Comparison of ENCODE assay signal across 39 mouse cellular contexts in the genomic region with DNA sequence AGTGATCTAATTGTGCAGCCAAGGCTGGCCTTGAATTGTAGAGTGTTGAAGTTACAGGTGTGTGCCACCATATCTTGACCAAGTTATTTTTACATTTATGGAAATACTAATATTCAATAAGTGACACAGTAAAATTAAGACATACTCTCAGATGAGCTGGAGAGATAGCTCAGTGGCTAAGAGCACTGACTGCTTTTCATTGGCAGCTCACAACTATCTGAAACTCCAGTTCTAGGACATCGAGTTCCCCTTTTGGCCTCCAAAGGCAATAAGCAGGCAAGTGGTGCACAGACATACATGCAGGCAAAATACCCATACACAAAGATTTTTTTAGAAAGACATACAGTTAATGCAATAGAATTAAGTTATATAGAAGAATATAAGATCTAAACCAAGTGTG. TPM values are rescaled to one million over a fixed set of nuclear protein-coding genes. Genes with fewer than 3 reads are reported as not detected.
"Had no signal": no experiment of that assay in that cellular context is flagged by ENCODE, and none has a peak within 500 bp of the region (broad histone marks: within the 10 kb centered on the region; RNA-seq: fewer than 3 reads in every experiment).

No protein-coding gene starts in this region.

- H3K4me2 ChIP-seq: limb, embryonic 12.5 days; limb, embryonic 13.5 days; limb, embryonic 15.5 days; liver, embryonic 11.5 days; liver, embryonic 12.5 days; liver, embryonic 13.5 days; liver, embryonic 15.5 days; lung, embryonic 14.5 days; lung, embryonic 15.5 days; midbrain, embryonic 11.5 days; midbrain, embryonic 12.5 days; midbrain, embryonic 13.5 days; midbrain, embryonic 15.5 days; neural tube, embryonic 12.5 days had no signal

- DNase-seq: left cerebral cortex, postnatal 4 days; liver; liver, embryonic 13.5 days; liver, postnatal 0 days; lung, adult 18-20 months; lung, adult 2 months; lung, embryonic 14.5 days; lung, postnatal 10 days; lung, postnatal 14 days; lung, postnatal 36 days; lung, postnatal 4 days; midbrain, embryonic 14.5 days had no signal

- H3K4me3 ChIP-seq: limb, embryonic 10.5 days; limb, embryonic 12.5 days; limb, embryonic 13.5 days; limb, embryonic 15.5 days; liver, embryonic 12.5 days; liver, embryonic 13.5 days; liver, embryonic 15.5 days; lung, embryonic 15.5 days; megakaryocyte, embryonic 14.5 days; midbrain, embryonic 10.5 days; midbrain, embryonic 12.5 days; midbrain, embryonic 13.5 days; midbrain, embryonic 15.5 days; myocyte; neural tube, embryonic 12.5 days had no signal

- H3K27me3 ChIP-seq: limb, embryonic 12.5 days; limb, embryonic 13.5 days; limb, embryonic 15.5 days; liver, embryonic 12.5 days; liver, embryonic 13.5 days; liver, embryonic 15.5 days; lung, embryonic 15.5 days; megakaryocyte, embryonic 14.5 days; midbrain, embryonic 12.5 days; midbrain, embryonic 13.5 days; midbrain, embryonic 15.5 days; neural tube, embryonic 12.5 days had no signal

- H3K9ac ChIP-seq: limb, embryonic 12.5 days; limb, embryonic 13.5 days; limb, embryonic 15.5 days; liver, embryonic 12.5 days; liver, embryonic 13.5 days; liver, embryonic 14.5 days; liver, embryonic 15.5 days; liver, postnatal 0 days; lung, embryonic 14.5 days; lung, embryonic 15.5 days; midbrain, embryonic 12.5 days; midbrain, embryonic 13.5 days; midbrain, embryonic 15.5 days; neural tube, embryonic 12.5 days had no signal

- H3K27ac ChIP-seq: limb, embryonic 10.5 days; limb, embryonic 12.5 days; limb, embryonic 13.5 days; limb, embryonic 15.5 days; liver, embryonic 12.5 days; liver, embryonic 13.5 days; liver, embryonic 14.5 days; liver, embryonic 15.5 days; lung, embryonic 15.5 days; macrophage; midbrain, embryonic 10.5 days; midbrain, embryonic 12.5 days; midbrain, embryonic 13.5 days; midbrain, embryonic 15.5 days; neural tube, embryonic 12.5 days had no signal

- ATAC-seq: liver, embryonic 12.5 days; liver, postnatal 0 days; lung, postnatal 0 days; midbrain, embryonic 13.5 days; midbrain, embryonic 15.5 days; midbrain, embryonic 16.5 days had no signal

- H3K9me3 ChIP-seq: limb, embryonic 10.5 days; limb, embryonic 12.5 days; limb, embryonic 13.5 days; limb, embryonic 15.5 days; liver, embryonic 12.5 days; liver, embryonic 13.5 days; liver, embryonic 15.5 days; lung, embryonic 15.5 days; megakaryocyte, embryonic 14.5 days; midbrain, embryonic 10.5 days; midbrain, embryonic 12.5 days; midbrain, embryonic 13.5 days; midbrain, embryonic 15.5 days; neural tube, embryonic 12.5 days had no signal

- H3K4me1 ChIP-seq: limb, embryonic 10.5 days; limb, embryonic 12.5 days; limb, embryonic 13.5 days; limb, embryonic 15.5 days; liver, embryonic 12.5 days; liver, embryonic 13.5 days; liver, embryonic 15.5 days; lung, embryonic 15.5 days; megakaryocyte, embryonic 14.5 days; midbrain, embryonic 10.5 days; midbrain, embryonic 12.5 days; midbrain, embryonic 13.5 days; midbrain, embryonic 15.5 days; neural tube, embryonic 12.5 days had no signal

RNA-seq across cellular contexts. Expression of gene Ubap1l, which starts 47.0 kb away (rescaled TPM):
- total RNA-seq: megakaryocyte progenitor cell, adult 5-6 weeks; monocyte, adult 5-6 weeks had no signal
- polyA plus RNA-seq: liver, embryonic 12.5 days; liver, embryonic 13.5 days; liver, embryonic 16.5 days; liver, postnatal 0 days; macrophage had no signal

RNA-seq across cellular contexts. Expression of gene Cilp, which starts 48.9 kb away (rescaled TPM):
- total RNA-seq: left cerebral cortex, postnatal 14 days; left cerebral cortex, postnatal 36 days; left cerebral cortex, postnatal 4 days; megakaryocyte progenitor cell, adult 5-6 weeks; megakaryocyte, adult 5-6 weeks; megakaryocyte-erythroid progenitor cell, adult 5-6 weeks; monocyte, adult 5-6 weeks had no signal
- polyA plus RNA-seq: lung, embryonic 14.5 days; macrophage had no signal
